Mouse (Mus musculus) MEL (cell line): ENCODE results near the gene Trpc7. TPM values are rescaled to one million over a fixed set of nuclear protein-coding genes. Genes with fewer than 3 reads are reported as not detected.

Experiments used
- DNase-seq: peaks from one replicate; pipeline ENCODE4 v3.0.0; 2011; ENCODE audit warnings: low read depth, low spot score
- H3K27ac ChIP-seq: 2 replicates; pipeline ENCODE4 v1.5.1; 2012; ENCODE audit warnings: low read depth, mild to moderate bottlenecking, control low read depth, low read length, moderate library complexity; ENCODE audit not compliant: control insufficient read depth
- H3K27me3 ChIP-seq, 2 experiments: fragments of 150-350 bp in 1 of 2; sonication (generic) in 1 of 2; 2 replicates each; pipeline ENCODE4 v1.6.1; 2012; ENCODE audit warnings: low read length in 2 of 2, mild to moderate bottlenecking in 2 of 2, improper control_type of control experiment in 1 of 2, moderate library complexity in 1 of 2; ENCODE audit not compliant: insufficient read depth in 2 of 2, control insufficient read depth in 1 of 2
- H3K36me3 ChIP-seq, 2 experiments: 2 replicates each; pipeline ENCODE4 v1.6.1; 2012 to 2014; ENCODE audit warnings: low read length in 2 of 2, improper control_type of control experiment in 1 of 2, inconsistent platforms in 1 of 2, mild to moderate bottlenecking in 1 of 2; ENCODE audit not compliant: insufficient read depth in 2 of 2, control insufficient read depth in 1 of 2
- H3K4me1 ChIP-seq, 2 experiments: fragments of 150-350 bp in 1 of 2; sonication (generic) in 1 of 2; 2 replicates each; pipeline ENCODE4 v1.6.1; 2012; ENCODE audit warnings: low read length in 2 of 2, improper control_type of control experiment in 1 of 2, mild to moderate bottlenecking in 1 of 2; ENCODE audit not compliant: insufficient read depth in 2 of 2, control insufficient read depth in 1 of 2
- H3K4me3 ChIP-seq, 2 experiments: fragments of 150-350 bp in 1 of 2; sonication (generic) in 1 of 2; 2 replicates each; pipeline ENCODE4 v1.5.1; 2012; ENCODE audit warnings: low read depth in 2 of 2, low read length in 2 of 2, mild to moderate bottlenecking in 2 of 2, moderate library complexity in 2 of 2, control low read depth in 1 of 2, improper control_type of control experiment in 1 of 2; ENCODE audit not compliant: control insufficient read depth in 1 of 2, insufficient read depth in 1 of 2
- H3K79me2 ChIP-seq: 2 replicates; pipeline ENCODE4 v1.6.1; 2012; ENCODE audit warnings: mild to moderate bottlenecking, low read length, moderate library complexity; ENCODE audit not compliant: control insufficient read depth, poor library complexity, insufficient read depth
- H3K9ac ChIP-seq: 2 replicates; pipeline ENCODE4 v1.6.1; 2012; ENCODE audit warnings: low read depth, mild to moderate bottlenecking, control low read depth, low read length, moderate library complexity; ENCODE audit not compliant: control insufficient read depth, poor library complexity, severe bottlenecking
- H3K9me3 ChIP-seq: fragments of 150-350 bp; sonication (generic); replicated peaks from 2 replicates; pipeline ENCODE4 v1.6.1; 2012; ENCODE audit warnings: mild to moderate bottlenecking, low read length, improper control_type of control experiment, moderate library complexity; ENCODE audit not compliant: insufficient read depth
- BHLHE40 ChIP-seq: IDR thresholded peaks from 2 replicates; pipeline ENCODE4 v1.6.1; 2012; ENCODE audit warnings: low read depth, mild to moderate bottlenecking, inconsistent platforms, low read length, improper control_type of control experiment, borderline replicate concordance
- CHD2 ChIP-seq: IDR thresholded peaks from 2 replicates; pipeline ENCODE4 v1.6.1; 2011; ENCODE audit warnings: low read length, improper control_type of control experiment
- EP300 ChIP-seq, 2 experiments: IDR thresholded peaks; 2 replicates each; pipeline ENCODE4 v1.6.1; 2011; ENCODE audit warnings: improper control_type of control experiment in 2 of 2, low read length in 2 of 2, low read depth in 1 of 2, mild to moderate bottlenecking in 1 of 2
- GABPA ChIP-seq: IDR thresholded peaks from 2 replicates; pipeline ENCODE4 v1.6.1; 2012; ENCODE audit warnings: low read depth, mild to moderate bottlenecking, inconsistent platforms, low read length, improper control_type of control experiment, moderate library complexity
- GATA1 ChIP-seq: IDR thresholded peaks from 2 replicates; pipeline ENCODE4 v1.6.1; 2011; ENCODE audit warnings: low read depth, low read length, improper control_type of control experiment
- HCFC1 ChIP-seq: IDR thresholded peaks from 2 replicates; pipeline ENCODE4 v1.6.1; 2012; ENCODE audit warnings: low read depth, mild to moderate bottlenecking, inconsistent platforms, low read length, improper control_type of control experiment, moderate library complexity
- JUND ChIP-seq: IDR thresholded peaks from 2 replicates; pipeline ENCODE4 v1.6.1; 2011; ENCODE audit warnings: low read depth, mild to moderate bottlenecking, improper control_type of control experiment, low read length
- KAT2A ChIP-seq: conservative IDR thresholded peaks from 2 replicates; pipeline ENCODE4 v1.6.1; 2012; ENCODE audit warnings: low read depth, low read length, improper control_type of control experiment, inconsistent platforms
- MAFK ChIP-seq: IDR thresholded peaks from 2 replicates; pipeline ENCODE4 v1.6.1; 2011; ENCODE audit warnings: low read depth, mild to moderate bottlenecking, low read length, improper control_type of control experiment, borderline replicate concordance
- MAX ChIP-seq: IDR thresholded peaks from 2 replicates; pipeline ENCODE4 v1.6.1; 2011; ENCODE audit warnings: low read length, improper control_type of control experiment
- MEF2A ChIP-seq: IDR thresholded peaks from 2 replicates; pipeline ENCODE4 v1.6.1; 2014; ENCODE audit warnings: low read depth, mild to moderate bottlenecking, inconsistent platforms, low read length, improper control_type of control experiment; ENCODE audit not compliant: poor library complexity, insufficient replicate concordance, severe bottlenecking; ENCODE audit errors: extremely low read depth
- MXI1 ChIP-seq: IDR thresholded peaks from 2 replicates; pipeline ENCODE4 v1.6.1; 2011; ENCODE audit warnings: mild to moderate bottlenecking, low read depth, low read length, improper control_type of control experiment
- MYC ChIP-seq: IDR thresholded peaks from 2 replicates; pipeline ENCODE4 v1.6.1; 2011; ENCODE audit warnings: low read depth, mild to moderate bottlenecking, low read length, improper control_type of control experiment, moderate library complexity
- RAD21 ChIP-seq: IDR thresholded peaks from 2 replicates; pipeline ENCODE4 v1.6.1; 2011; ENCODE audit warnings: mild to moderate bottlenecking, low read depth, low read length, improper control_type of control experiment
- RCOR1 ChIP-seq: IDR thresholded peaks from 2 replicates; pipeline ENCODE4 v1.6.1; 2012; ENCODE audit warnings: low read depth, mild to moderate bottlenecking, inconsistent platforms, low read length, improper control_type of control experiment
- TAL1 ChIP-seq: IDR thresholded peaks from 2 replicates; pipeline ENCODE4 v1.6.1; 2012; ENCODE audit warnings: mild to moderate bottlenecking, inconsistent platforms, low read length, moderate library complexity, mixed read lengths
- TBP ChIP-seq: IDR thresholded peaks from 2 replicates; pipeline ENCODE4 v1.8.0; 2011; ENCODE audit warnings: low read depth, low read length, improper control_type of control experiment
- TCF12 ChIP-seq: IDR thresholded peaks from 2 replicates; pipeline ENCODE4 v1.6.1; 2014; ENCODE audit warnings: low read depth, mild to moderate bottlenecking, inconsistent platforms, low read length, improper control_type of control experiment, moderate library complexity
- UBTF ChIP-seq: IDR thresholded peaks from 2 replicates; pipeline ENCODE4 v1.6.1; 2012; ENCODE audit warnings: low read depth, mild to moderate bottlenecking, inconsistent platforms, low read length, improper control_type of control experiment, moderate library complexity, borderline replicate concordance; ENCODE audit not compliant: insufficient read depth
- USF1 ChIP-seq: IDR thresholded peaks from 2 replicates; pipeline ENCODE4 v1.6.1; 2014; ENCODE audit warnings: low read depth, mild to moderate bottlenecking, inconsistent platforms, low read length, improper control_type of control experiment, moderate library complexity
- polyA plus RNA-seq, 2 experiments: library from polyadenylated mRNA; stranded (reverse) in 1 of 2; unstranded in 1 of 2; fragments of >175 nt in 1 of 2; fragments of >200 nt in 1 of 2; gene quantifications; 2 replicates each; pipeline versions ENCODE4 v1.2.1 to v1.2.4; 2012; ENCODE audit warnings: low replicate concordance in 2 of 2, low read depth in 1 of 2; ENCODE audit not compliant: insufficient read length in 2 of 2, insufficient read depth in 1 of 2, missing spikeins in 1 of 2
- total RNA-seq: library from RNA; depleted of rRNA; stranded (reverse); fragments of 300-350 nt; gene quantifications from 2 replicates; pipeline ENCODE4 v1.2.3, GENCODE M21; 2012

Gene Trpc7
- total and polyA plus RNA-seq, 3 experiments, result not detected

- Histone ChIP-seq H3K27me3 (no peaks in the 10 kb centered on the region), H3K9ac (no peak within 1 kb of the TSS), H3K36me3 (no peaks in the 10 kb centered on the region), H3K27ac (no peak within 1 kb of the TSS), H3K4me1 (no peaks in the 10 kb centered on the region), H3K9me3 (no peaks in the 10 kb centered on the region), H3K79me2 (no peaks in the 10 kb centered on the region), H3K4me3 (no peak within 1 kb of the TSS)
- DNase-seq, result no peak
- no peak for TF ChIP-seq MYC
Measured at GRCm38 (mm10) chr13:56753192-56753951, 142.4 kb downstream of the Trpc7 start, which contains the start of gene Gm45623. Gene Gm45623, minus strand, starts transcription at chr13:56753827.

GRCm38 (mm10) chr13:56752474-56753191 is 143.2 kb downstream of the Trpc7 start:
- no peak overlapping the region for H3K4me3 ChIP-seq
- no peaks in the 10 kb centered on the region for H3K9me3 ChIP-seq
- TF ChIP-seq RAD21 (no peak), USF1 (no peak), MXI1 (no peak), UBTF (no peak), TAL1 (no peak), EP300 (IDR thresholded peaks at IDR 0.05; ENCODE audit: low read depth in 1 of 2, low read length in 2 of 2) (no peak), KAT2A (no peak), JUND (no peak), MAFK (no peak), TCF12 (no peak), MAX (no peak)
- no peaks in the 10 kb centered on the region for H3K36me3 ChIP-seq
- H3K9ac ChIP-seq, result no peak overlapping the region
- no peaks in the 10 kb centered on the region for H3K27me3 ChIP-seq
- H3K27ac ChIP-seq, result no peak overlapping the region
- no peaks in the 10 kb centered on the region for H3K79me2 ChIP-seq
- no peaks in the 10 kb centered on the region for H3K4me1 ChIP-seq
- DNase-seq, result no peak

- TF ChIP-seq RCOR1, result no peak
- no peak for TF ChIP-seq MAX
- no peak for TF ChIP-seq JUND
- TF ChIP-seq HCFC1, result no peak
- TF ChIP-seq GATA1, result no peak
- TF ChIP-seq MEF2A, result no peak
- no peak for TF ChIP-seq TBP
- TF ChIP-seq GABPA, result no peak
- TF ChIP-seq MAFK, result no peak
- TF ChIP-seq CHD2, result no peak
- TF ChIP-seq BHLHE40, result no peak
Measured at GRCm38 (mm10) chr13:56751774-56752173, 144.0 kb downstream of the Trpc7 start.

More at GRCm38 (mm10) chr13:56751774-56752173, 144.0 kb downstream of the Trpc7 start:
- Histone ChIP-seq H3K27me3 (no peaks in the 10 kb centered on the region), H3K27ac (no peak overlapping the region), H3K4me3 (no peak overlapping the region), H3K36me3 (no peaks in the 10 kb centered on the region), H3K4me1 (no peaks in the 10 kb centered on the region), H3K79me2 (no peaks in the 10 kb centered on the region), H3K9ac (no peak overlapping the region), H3K9me3 (no peaks in the 10 kb centered on the region)
- DNase-seq, result no peak
